Mouse (Mus musculus) CH12.LX (cell line): ENCODE data around the gene Trim80. TPM values are rescaled to one million over a fixed set of nuclear protein-coding genes. Genes with fewer than 3 reads are reported as not detected.

Experiments
- DNase-seq: peaks from one replicate; pipeline ENCODE4 v3.0.0-alpha.2; 2013; ENCODE audit errors: extremely low read depth
- H3K27ac ChIP-seq: 2 replicates; pipeline ENCODE4 v1.5.1; 2012; ENCODE audit warnings: low read depth, mild to moderate bottlenecking, control low read depth, moderate library complexity; ENCODE audit not compliant: insufficient read depth
- H3K27me3 ChIP-seq: replicated peaks from 2 replicates; pipeline ENCODE3; 2012; ENCODE audit warnings: inconsistent platforms
- H3K36me3 ChIP-seq, 2 experiments: replicated peaks in 1 of 2; 2 replicates each; pipeline versions ENCODE3 to v1.6.1; 2012; ENCODE audit warnings: inconsistent platforms in 1 of 2, low read length in 1 of 2, mild to moderate bottlenecking in 1 of 2, mixed read lengths in 1 of 2, moderate library complexity in 1 of 2; ENCODE audit not compliant: control insufficient read depth in 1 of 2, insufficient read depth in 1 of 2
- H3K4me1 ChIP-seq, 2 experiments: 2 replicates each; pipeline ENCODE4 v1.6.1; 2012; ENCODE audit warnings: inconsistent platforms in 1 of 2, moderate library complexity in 1 of 2; ENCODE audit not compliant: insufficient read depth in 2 of 2, control insufficient read depth in 1 of 2
- H3K4me2 ChIP-seq: 2 replicates; pipeline ENCODE4 v1.6.1; 2012; ENCODE audit warnings: low read depth, mild to moderate bottlenecking, control low read depth; ENCODE audit not compliant: poor library complexity, insufficient read depth, severe bottlenecking
- H3K4me3 ChIP-seq, 3 experiments: fragments of 150-350 bp in 1 of 3; sonication (generic) in 1 of 3; replicated peaks in 1 of 3; 2 replicates each; pipeline versions ENCODE3 to v1.5.1; 2011 to 2012; ENCODE audit warnings: low read depth in 2 of 3, low read length in 2 of 3, mild to moderate bottlenecking in 2 of 3, moderate library complexity in 2 of 3, control low read depth in 1 of 3, improper control_type of control experiment in 1 of 3, inconsistent platforms in 1 of 3, mixed read lengths in 1 of 3; ENCODE audit not compliant: poor library complexity in 1 of 3
- H3K79me2 ChIP-seq: replicated peaks from 2 replicates; pipeline ENCODE4 v1.6.1; 2012; ENCODE audit warnings: mild to moderate bottlenecking, moderate library complexity; ENCODE audit not compliant: control insufficient read depth, poor library complexity, insufficient read depth, severe bottlenecking; ENCODE audit errors: extremely low read depth
- H3K9ac ChIP-seq: 2 replicates; pipeline ENCODE4 v1.6.1; 2012; ENCODE audit warnings: low read depth, mild to moderate bottlenecking, control low read depth, moderate library complexity; ENCODE audit not compliant: insufficient read depth
- H3K9me3 ChIP-seq: replicated peaks from 2 replicates; pipeline ENCODE3; 2012; ENCODE audit warnings: low read length, inconsistent platforms, mixed read lengths
- CHD1 ChIP-seq: IDR thresholded peaks from 2 replicates; pipeline ENCODE4 v1.6.1; 2012; ENCODE audit warnings: low read depth, low read length, improper control_type of control experiment, inconsistent platforms
- CHD2 ChIP-seq: IDR thresholded peaks from 2 replicates; pipeline ENCODE4 v1.6.1; 2011; ENCODE audit warnings: low read length, improper control_type of control experiment
- CTCF ChIP-seq, 2 experiments: IDR thresholded peaks in 1 of 2; conservative IDR thresholded peaks in 1 of 2; 2 replicates each; pipeline ENCODE4 v1.5.1; 2011 to 2012; ENCODE audit warnings: low read depth in 2 of 2, low read length in 2 of 2, improper control_type of control experiment in 1 of 2, inconsistent platforms in 1 of 2, mild to moderate bottlenecking in 1 of 2, moderate library complexity in 1 of 2
- E2F4 ChIP-seq: IDR thresholded peaks from 2 replicates; pipeline ENCODE4 v1.6.1; 2011; ENCODE audit warnings: low read depth, low read length, improper control_type of control experiment; ENCODE audit not compliant: insufficient replicate concordance
- ELF1 ChIP-seq: IDR thresholded peaks from 2 replicates; pipeline ENCODE4 v1.6.1; 2014; ENCODE audit warnings: low read depth, mild to moderate bottlenecking, inconsistent platforms, low read length, improper control_type of control experiment
- ETS1 ChIP-seq: conservative IDR thresholded peaks from 2 replicates; pipeline ENCODE4 v1.6.1; 2012; ENCODE audit warnings: low read depth, mild to moderate bottlenecking, inconsistent platforms, low read length, improper control_type of control experiment, moderate library complexity
- JUN ChIP-seq: IDR thresholded peaks from 2 replicates; pipeline ENCODE4 v1.6.1; 2011; ENCODE audit warnings: low read depth, mild to moderate bottlenecking, low read length, improper control_type of control experiment, moderate library complexity; ENCODE audit not compliant: insufficient read depth
- JUND ChIP-seq: conservative IDR thresholded peaks from 2 replicates; pipeline ENCODE4 v1.6.1; 2011; ENCODE audit warnings: low read depth, low read length, improper control_type of control experiment
- KAT2A ChIP-seq: IDR thresholded peaks from 2 replicates; pipeline ENCODE4 v1.6.1; 2012; ENCODE audit warnings: low read length, improper control_type of control experiment, inconsistent platforms; ENCODE audit not compliant: insufficient replicate concordance
- MAX ChIP-seq: IDR thresholded peaks from 2 replicates; pipeline ENCODE4 v1.6.1; 2011; ENCODE audit warnings: low read length, improper control_type of control experiment
- MYC ChIP-seq: IDR thresholded peaks from 2 replicates; pipeline ENCODE4 v1.6.1; 2011; ENCODE audit warnings: low read depth, mild to moderate bottlenecking, improper control_type of control experiment, low read length
- NELFE ChIP-seq: IDR thresholded peaks from 2 replicates; pipeline ENCODE4 v1.6.1; 2011; ENCODE audit warnings: low read depth, low read length, improper control_type of control experiment
- PAX5 ChIP-seq: IDR thresholded peaks from 2 replicates; pipeline ENCODE4 v1.6.1; 2012; ENCODE audit warnings: low read length, inconsistent platforms, mixed read lengths
- POLR2A ChIP-seq: IDR thresholded peaks from 2 replicates; pipeline ENCODE4 v1.6.1; 2011; ENCODE audit warnings: low read depth, mild to moderate bottlenecking, improper control_type of control experiment, low read length
- POLR2AphosphoS2 ChIP-seq: IDR thresholded peaks from 2 replicates; pipeline ENCODE4 v1.6.1; 2011; ENCODE audit warnings: low read depth, low read length, improper control_type of control experiment
- RCOR1 ChIP-seq: conservative IDR thresholded peaks from 2 replicates; pipeline ENCODE4 v1.6.1; 2012; ENCODE audit warnings: low read depth, mild to moderate bottlenecking, inconsistent platforms, low read length, improper control_type of control experiment
- SMC3 ChIP-seq: IDR thresholded peaks from 2 replicates; pipeline ENCODE4 v1.6.1; 2011; ENCODE audit warnings: low read depth, low read length, improper control_type of control experiment
- TBP ChIP-seq: conservative IDR thresholded peaks from 2 replicates; pipeline ENCODE4 v1.6.1; 2011; ENCODE audit warnings: low read depth, low read length, improper control_type of control experiment
- UBTF ChIP-seq: IDR thresholded peaks from 2 replicates; pipeline ENCODE4 v1.6.1; 2012; ENCODE audit warnings: low read depth, mild to moderate bottlenecking, inconsistent platforms, low read length, improper control_type of control experiment, moderate library complexity
- USF1 ChIP-seq: IDR thresholded peaks from 2 replicates; pipeline ENCODE4 v1.6.1; 2014; ENCODE audit warnings: low read depth, mild to moderate bottlenecking, inconsistent platforms, low read length, improper control_type of control experiment
- USF2 ChIP-seq: conservative IDR thresholded peaks from 2 replicates; pipeline ENCODE4 v1.6.1; 2011; ENCODE audit warnings: low read depth, low read length, improper control_type of control experiment
- ZC3H11A ChIP-seq: IDR thresholded peaks from 2 replicates; pipeline ENCODE4 v1.6.1; 2012; ENCODE audit warnings: low read depth, mild to moderate bottlenecking, inconsistent platforms, low read length, improper control_type of control experiment
- ZKSCAN1 ChIP-seq: IDR thresholded peaks from 2 replicates; pipeline ENCODE4 v1.6.1; 2012; ENCODE audit warnings: low read depth, inconsistent platforms, low read length, improper control_type of control experiment, borderline replicate concordance
- dilution Hi-C: fragments of 300-500 bp; cut with MboI; formaldehyde crosslinking; loops from 2 replicates; pipeline ENCODE4 v1.14.3; 2020; ENCODE audit warnings: low sequenced_read_pairs; ENCODE audit not compliant: extremely low pct_unique_long_range_greater_than_20kb, extremely low pct_ligation_motif_present
- in situ Hi-C: fragments of 300-500 bp; cut with MboI; formaldehyde crosslinking; loops from 3 replicates; pipeline ENCODE4 v1.14.3; 2019; ENCODE audit warnings: low sequenced_read_pairs, low pct_ligation_motif_present, low pct_unique_long_range_greater_than_20kb, mixed read lengths
- polyA plus RNA-seq: library from polyadenylated mRNA; unstranded; fragments of >175 nt; gene quantifications from 2 replicates; pipeline ENCODE4 v1.2.1, GENCODE M21; 2012; ENCODE audit warnings: low read depth; ENCODE audit not compliant: insufficient read length
- total RNA-seq, 2 experiments: library from RNA; depleted of rRNA; stranded (reverse); fragments of 300-350 nt in 1 of 2; fragments of >200 nt in 1 of 2; gene quantifications; 2 replicates each; pipeline ENCODE4 v1.2.3; 2012 to 2014

Trim80 gene
- not detected in 2 replicates for total RNA-seq (2012; rRNA removed)
- not detected in 2 replicates for total RNA-seq (2014; rRNA removed)
- not detected in 2 replicates for polyA plus RNA-seq

- no peak within 1 kb of the TSS for H3K4me3 ChIP-seq
- peak; percentile 12 for DNase-seq
- no peaks in the 10 kb centered on the region for H3K79me2 ChIP-seq
- no peak within 1 kb of the TSS for H3K4me2 ChIP-seq
- in situ Hi-C loops: no loop called here
- no peak within 1 kb of the TSS for H3K9ac ChIP-seq
- TF ChIP-seq POLR2A (no peak), CTCF (conservative IDR thresholded peaks at IDR 0.05 in 1 of 2, IDR thresholded peaks at IDR 0.05 in 1 of 2; ENCODE audit: low read depth in 2 of 2, low read length in 2 of 2) (peak; percentile 42 to 49), RCOR1 (no peak), SMC3 (peak; percentile 10; the same call in 1 of the 2 replicates), JUND (no peak), USF2 (no peak)
- TF ChIP-seq, all 38 proteins: peak for 2
- Histone ChIP-seq H3K36me3 (no peaks in the 10 kb centered on the region), H3K9me3 (peaks cover 9% of the 10 kb centered on the region), H3K27me3 (peaks cover 9% of the 10 kb centered on the region), H3K27ac (no peak within 1 kb of the TSS), H3K4me1 (no peaks in the 10 kb centered on the region)
- dilution Hi-C loops: no loop called here
These were observed at the start of gene Trim80 for GRCm38 (mm10) chr11:115439906-115440595. Gene Trim80, plus strand, starts transcription at chr11:115440545.

DNA sequence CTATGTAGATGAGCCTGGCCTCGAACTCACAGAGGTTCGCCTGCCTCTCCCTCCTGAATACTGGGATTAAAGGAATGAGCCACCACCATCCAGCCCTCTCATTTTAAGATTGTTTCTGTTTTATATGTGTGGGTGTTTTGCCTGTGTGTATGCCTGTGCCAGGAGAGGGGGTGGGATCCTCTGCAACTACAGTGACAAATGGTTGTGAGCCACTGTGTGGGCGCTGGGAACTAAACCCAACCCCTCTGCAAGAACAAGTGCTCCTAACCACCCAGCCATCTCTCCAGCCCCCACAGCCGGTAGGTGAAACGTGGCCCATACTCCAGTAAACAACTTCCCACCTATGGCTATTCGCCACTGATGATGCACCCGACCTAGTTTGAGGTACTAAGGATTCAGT, 49.0 kb upstream of the Trim80 start:
- dilution Hi-C loops: no loop called here
- Histone ChIP-seq H3K36me3 (no peaks in the 10 kb centered on the region), H3K9me3 (peaks cover 3% of the 10 kb centered on the region), H3K27ac (no peak overlapping the region), H3K9ac (no peak overlapping the region), H3K27me3 (peaks cover 88% of the 10 kb centered on the region), H3K4me3 (no peak overlapping the region), H3K4me1 (no peaks in the 10 kb centered on the region), H3K4me2 (no peak overlapping the region), H3K79me2 (no peaks in the 10 kb centered on the region)
- TF ChIP-seq JUND (no peak), ZKSCAN1 (no peak), JUN (no peak), KAT2A (no peak), PAX5 (no peak), USF1 (no peak), ELF1 (no peak), MAX (no peak), MYC (no peak), CHD2 (no peak), ZC3H11A (no peak), E2F4 (no peak), UBTF (no peak), POLR2AphosphoS2 (no peak), TBP (no peak), CHD1 (no peak), NELFE (no peak), ETS1 (no peak)
- DNase-seq: no peak
- in situ Hi-C loops: no loop called here
